Mouse (Mus musculus) adrenal gland, postnatal 10 days (tissue): ENCODE measurements around the gene Prss38. TPM values are rescaled to one million over a fixed set of nuclear protein-coding genes. Genes with fewer than 3 reads are reported as not detected.

Experiments
- DNase-seq: peaks from one replicate; pipeline ENCODE4 v3.0.0; 2021; ENCODE audit warnings: mixed read lengths
- microRNA-seq: library from miRNA; unstranded; fragments of <30 nt; microRNA quantifications from one replicate; pipeline ENCODE4 v1.2.0, GENCODE M21; 2021
- total RNA-seq, 2 experiments: library from RNA; stranded (reverse); gene quantifications; 2 replicates each; pipeline ENCODE4 v1.2.3; 2021

The Prss38 gene
- total RNA-seq, 2 experiments from 2014 or later, result not detected

DNA sequence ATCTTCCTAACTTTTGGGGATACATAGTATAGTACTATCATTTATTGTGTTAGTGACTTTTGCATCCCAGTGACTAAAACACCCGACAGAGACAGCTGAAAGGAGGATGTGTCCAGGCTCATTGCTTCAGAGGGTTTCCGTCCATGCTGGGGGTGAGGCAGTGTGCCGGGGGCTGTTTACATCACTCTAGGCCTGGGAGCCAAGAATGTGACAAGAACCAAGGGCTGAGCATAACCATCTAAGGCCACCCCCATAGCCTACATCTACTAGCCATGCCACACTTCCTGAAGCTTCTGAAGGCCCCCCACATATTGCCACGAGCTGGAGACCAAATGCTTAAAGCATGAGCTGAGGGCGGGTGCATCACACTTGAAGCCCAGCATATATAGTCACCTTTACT, 50.7 kb downstream of the Prss38 start:
- DNase-seq, result no peak

DNA sequence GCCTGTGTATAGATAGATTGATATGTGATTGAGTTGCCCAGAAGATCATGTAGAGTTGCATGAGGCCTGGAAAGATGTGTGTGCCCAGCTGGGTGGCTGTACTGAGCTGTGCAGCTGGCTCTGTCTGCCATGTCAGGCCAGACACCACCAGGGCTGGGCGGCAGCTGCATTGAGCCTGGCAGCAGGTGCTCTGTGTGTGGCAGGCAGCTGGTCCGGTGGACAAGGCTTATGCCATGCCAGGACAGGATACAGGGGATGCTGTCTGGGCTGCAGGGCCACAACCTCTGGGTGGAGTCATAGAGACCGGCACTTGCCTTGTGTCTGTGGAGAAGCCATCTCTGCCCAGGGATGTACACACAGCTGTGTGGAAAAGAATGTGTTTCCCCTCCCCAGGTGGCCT, 52.5 kb downstream of the Prss38 start:
- no peak for DNase-seq

Small RNA genes within 50 kb of the gene (microRNA-seq; reads per million reads assigned to microRNA genes)
- not detected for gene Gm24756

Other genes with a start within 250 kb of the Prss38 start
- gene Obscn, start 239.3 kb downstream of the Prss38 start, total RNA-seq, result 10 to 100 TPM; 20.0 to 75.3 TPM
- 10 to 100 TPM; 19.6 to 19.8 TPM for gene Iba57, start 211.9 kb downstream of the Prss38 start, total RNA-seq
- under 1 TPM; 0.48 to 0.88 TPM for gene Gjc2, start 192.4 kb downstream of the Prss38 start, total RNA-seq
- 10 to 100 TPM; 63.7 to 64.9 TPM for gene Guk1, start 183.4 kb downstream of the Prss38 start, total RNA-seq
- gene Mrpl55, start 173.2 kb downstream of the Prss38 start, total RNA-seq, result 10 to 100 TPM; 72.8 to 78.8 TPM
- gene 2310033P09Rik, start 167.3 kb downstream of the Prss38 start, total RNA-seq, result 10 to 100 TPM; 21.2 to 21.8 TPM
- 100 to 1,000 TPM; 322 to 364 TPM for gene Arf1, start 147.4 kb downstream of the Prss38 start, total RNA-seq
- not detected for gene Wnt3a, start 84.9 kb downstream of the Prss38 start, total RNA-seq
- 1 to 10 TPM; 1.7 to 3.5 TPM for gene Wnt9a, start 68.7 kb downstream of the Prss38 start, total RNA-seq
- 1 to 10 TPM; 7.5 to 9.8 TPM for gene Jmjd4, start 74.4 kb upstream of the Prss38 start, total RNA-seq
- gene Snap47, start 75.5 kb upstream of the Prss38 start, total RNA-seq, result 10 to 100 TPM; 56.4 to 56.8 TPM
- gene Zfp867, start 96.8 kb upstream of the Prss38 start, total RNA-seq, result 1 to 10 TPM; 3.9 to 6.4 TPM
- gene Zkscan17, start 151.1 kb upstream of the Prss38 start, total RNA-seq, result 10 to 100 TPM; 22.6 to 23.4 TPM
- under 1 TPM; 0.42 to 0.51 TPM for gene Nlrp3, start 165.9 kb upstream of the Prss38 start, total RNA-seq
- not detected for gene Olfr222, start 200.6 kb upstream of the Prss38 start, total RNA-seq
- not detected for gene Olfr223, start 217.6 kb upstream of the Prss38 start, total RNA-seq